ENCODE assay signal across 23 mouse cellular contexts in the genomic region with DNA sequence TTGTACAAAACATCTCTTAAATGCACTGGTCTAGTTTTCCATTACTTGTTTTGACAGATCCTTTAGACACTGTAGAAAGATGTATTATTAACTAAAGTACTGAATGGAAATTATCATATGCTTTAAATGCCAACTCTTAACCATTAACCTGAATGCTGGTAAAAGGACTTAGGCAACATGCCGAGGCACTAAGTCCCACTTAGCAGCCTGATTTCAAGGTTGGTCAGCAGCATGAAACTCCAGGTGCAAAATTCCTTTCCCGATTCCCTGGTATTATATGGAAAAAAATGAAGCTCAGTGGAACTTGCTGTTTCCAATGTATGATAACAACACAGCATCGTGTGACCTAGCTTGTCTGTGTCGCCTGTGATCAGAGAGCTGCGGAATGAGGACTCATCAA. TPM values are rescaled to one million over a fixed set of nuclear protein-coding genes. Genes with fewer than 3 reads are reported as not detected.
DNase-seq lines count a peak whose midpoint lies in the region; ATAC-seq lines count a peak whose summit lies in the region.
"Had no signal": no experiment of that assay in that cellular context is flagged by ENCODE, and none has a peak within 500 bp of the region (broad histone marks: within the 10 kb centered on the region; RNA-seq: fewer than 3 reads in every experiment).

No protein-coding gene starts in this region.

- H3K4me2 ChIP-seq in kidney, embryonic 14.5 days (replicated peaks; ENCODE audit: low read depth, low read length) = no peak overlapping the region
- H3K4me2 ChIP-seq in kidney, embryonic 16.5 days (replicated peaks; ENCODE audit: low read depth, low read length) = no peak overlapping the region
- H3K4me2 ChIP-seq: embryonic facial prominence, embryonic 15.5 days; hindbrain, embryonic 12.5 days had no signal

- no peak overlapping the region for H3K27ac ChIP-seq in kidney, embryonic 14.5 days (ENCODE audit: low read depth, low read length)
- peak overlapping the region; percentile 68 for H3K27ac ChIP-seq in kidney, embryonic 16.5 days (ENCODE audit: low read length)
- H3K27ac ChIP-seq: embryonic facial prominence, embryonic 15.5 days; forebrain, embryonic 10.5 days; gastrocnemius, adult 2 months; hindbrain, embryonic 12.5 days had no signal

- no peak overlapping the region for H3K9ac ChIP-seq in kidney, embryonic 14.5 days (ENCODE audit: low read depth, low read length)
- H3K9ac ChIP-seq in kidney, embryonic 16.5 days (replicated peaks; ENCODE audit: low read length) = no peak overlapping the region
- H3K9ac ChIP-seq: embryonic facial prominence, embryonic 15.5 days; hindbrain, embryonic 12.5 days had no signal

- H3K36me3 ChIP-seq in kidney, embryonic 14.5 days (ENCODE audit: control insufficient read depth, insufficient read depth, low read length) = no peaks in the 10 kb centered on the region
- no peaks in the 10 kb centered on the region for H3K36me3 ChIP-seq in kidney, embryonic 16.5 days (ENCODE audit: insufficient read depth, low read length)
- H3K36me3 ChIP-seq: embryonic facial prominence, embryonic 15.5 days; forebrain, embryonic 10.5 days; hindbrain, embryonic 12.5 days had no signal

- no peaks in the 10 kb centered on the region for H3K27me3 ChIP-seq in kidney, embryonic 14.5 days (ENCODE audit: control insufficient read depth, insufficient read depth, low read length)
- H3K27me3 ChIP-seq in kidney, embryonic 16.5 days (ENCODE audit: insufficient read depth, low read length) = no peaks in the 10 kb centered on the region
- H3K27me3 ChIP-seq: CH12.LX; embryonic facial prominence, embryonic 15.5 days; hindbrain, embryonic 12.5 days had no signal

- no peak overlapping the region for H3K4me3 ChIP-seq in kidney, embryonic 14.5 days (ENCODE audit: low read length)
- no peak overlapping the region for H3K4me3 ChIP-seq in kidney, embryonic 16.5 days (ENCODE audit: low read length)
- H3K4me3 ChIP-seq: embryonic facial prominence, embryonic 15.5 days; erythroblast, embryonic 14.5 days; forebrain, embryonic 10.5 days; gastrocnemius, adult 2 months; hindbrain, embryonic 12.5 days had no signal

- no peaks in the 10 kb centered on the region for H3K9me3 ChIP-seq in kidney, embryonic 14.5 days (ENCODE audit: control insufficient read depth, low read length)
- H3K9me3 ChIP-seq in kidney, embryonic 16.5 days (ENCODE audit: low read length) = no peaks in the 10 kb centered on the region
- H3K9me3 ChIP-seq: embryonic facial prominence, embryonic 15.5 days; forebrain, embryonic 10.5 days; hindbrain, embryonic 12.5 days had no signal

- H3K4me1 ChIP-seq in kidney, embryonic 14.5 days (ENCODE audit: control insufficient read depth, insufficient read depth, low read length) = peaks cover 15% of the 10 kb centered on the region; the same call in 1 of the 2 replicates
- H3K4me1 ChIP-seq in kidney, embryonic 16.5 days (ENCODE audit: insufficient read depth, low read length) = peaks cover 20% of the 10 kb centered on the region
- H3K4me1 ChIP-seq: embryonic facial prominence, embryonic 15.5 days; forebrain, embryonic 10.5 days; hindbrain, embryonic 12.5 days had no signal

- 75% methylated on average over 5 of the region's 5 CpGs for WGBS in kidney, embryonic 14.5 days
- WGBS in kidney, embryonic 16.5 days = 71% methylated on average over 5 of the region's 5 CpGs

- peak; percentile 70 for DNase-seq in kidney, adult 18-20 months
- DNase-seq in kidney, adult 8-10 months = peak; percentile 71 to 82
- peak; percentile 55 to 76 for DNase-seq in kidney, postnatal 36 days
- no peak for DNase-seq in frontal cortex, postnatal 36 days (ENCODE audit: low spot score in 2 of 2)
- DNase-seq: adrenal gland, adult 2 months; adrenal gland, postnatal 25 days; cerebellum, adult 2 months; cerebellum, postnatal 10 days; embryo, embryonic 11 days; gastrocnemius, adult 2 months; gastrocnemius, postnatal 25 days; heart, postnatal 10 days; heart, postnatal 4 days had no signal

- no peak for ATAC-seq in kidney, embryonic 14.5 days (ENCODE audit: low FRiP score, low TSS enrichment)
- ATAC-seq in kidney, embryonic 16.5 days (ENCODE audit: low FRiP score, low TSS enrichment) = peak; percentile 57
- ATAC-seq in frontal cortex, adult (ENCODE audit: low TSS enrichment) = no peak
- ATAC-seq: forebrain, embryonic 14.5 days; hindbrain, embryonic 16.5 days had no signal

RNA-seq across cellular contexts. Expression of a gene that starts 31.9 kb away (rescaled TPM):
- polyA plus RNA-seq in kidney, embryonic 14.5 days (2014; fragmentation: Nextera tagmentation; extraction: Ambion mirVana) = 0.67 and 1.2 TPM in 2 replicates
- polyA plus RNA-seq in kidney, embryonic 16.5 days (2015; fragmentation: Nextera tagmentation; extraction: Ambion mirVana) = 4.1 and 4.8 TPM in 2 replicates

RNA-seq across cellular contexts. Expression of a gene that starts 31.9 kb away (rescaled TPM):
- polyA plus RNA-seq in kidney, embryonic 14.5 days (2014; fragmentation: Nextera tagmentation; extraction: Ambion mirVana) = 0.56 and 1.0 TPM in 2 replicates
- 4.3 and 4.9 TPM in 2 replicates for polyA plus RNA-seq in kidney, embryonic 16.5 days (2015; fragmentation: Nextera tagmentation; extraction: Ambion mirVana)
- polyA plus RNA-seq: erythroblast, embryonic 14.5 days had no signal

Comparison
In these comparisons a context has a peak if more than half of its experiments do, and no peak if none do; other contexts are left out.
1. DNase-seq: peak in kidney, adult 18-20 months (single experiment), kidney, adult 8-10 months (2 of 2) and kidney, postnatal 36 days (2 of 2); none in frontal cortex, postnatal 36 days (0 of 2).